Mouse (Mus musculus): ENCODE data around the gene Cxcr2. TPM values are rescaled to one million over a fixed set of nuclear protein-coding genes. Genes with fewer than 3 reads are reported as not detected.

The Cxcr2 gene
- polyA plus RNA-seq, 1 experiment from 2014 or later, result 2.7 TPM

GRCm38 (mm10) chr1:74119115-74119514, 34.7 kb upstream of the Cxcr2 start:
- Histone ChIP-seq H3K27me3 (ENCODE audit: control insufficient read depth, insufficient read depth, low read depth, low read length) (peaks cover 22% of the 10 kb centered on the region), H3K4me1 (ENCODE audit: control insufficient read depth, low read depth, low read length) (no peaks in the 10 kb centered on the region; the same call in 1 of the 2 replicates), H3K36me3 (ENCODE audit: control insufficient read depth, insufficient read depth) (no peaks in the 10 kb centered on the region), H3K4me2 (ENCODE audit: low read depth, low read length) (no peak overlapping the region), H3K4me3 (ENCODE audit: low read depth, low read length) (no peak overlapping the region), H3K27ac (ENCODE audit: low read length) (no peak overlapping the region), H3K9ac (ENCODE audit: low read depth, low read length) (no peak overlapping the region), H3K9me3 (replicated peaks; ENCODE audit: control insufficient read depth, low read length) (no peaks in the 10 kb centered on the region)
- 74% methylated on average over 1 of the region's 1 CpGs for WGBS (ENCODE audit: insufficient replicate concordance)
- ATAC-seq (ENCODE audit: low read depth), result no peak

- Histone ChIP-seq H3K27ac (ENCODE audit: low read length) (no peak overlapping the region), H3K9me3 (replicated peaks; ENCODE audit: control insufficient read depth, low read length) (no peaks in the 10 kb centered on the region), H3K27me3 (ENCODE audit: control insufficient read depth, insufficient read depth, low read depth, low read length) (peaks cover 35% of the 10 kb centered on the region), H3K4me3 (ENCODE audit: low read depth, low read length) (no peak overlapping the region), H3K4me2 (ENCODE audit: low read depth, low read length) (no peak overlapping the region), H3K4me1 (ENCODE audit: control insufficient read depth, low read depth, low read length) (no peaks in the 10 kb centered on the region; the same call in 1 of the 2 replicates), H3K36me3 (ENCODE audit: control insufficient read depth, insufficient read depth) (no peaks in the 10 kb centered on the region), H3K9ac (ENCODE audit: low read depth, low read length) (no peak overlapping the region)
- no peak for ATAC-seq (ENCODE audit: low read depth)
- 53% methylated on average over 7 of the region's 7 CpGs for WGBS (ENCODE audit: insufficient replicate concordance)
Measured at GRCm38 (mm10) chr1:74121138-74121537, 32.7 kb upstream of the Cxcr2 start.

GRCm38 (mm10) chr1:74121821-74122576, 31.8 kb upstream of the Cxcr2 start:
- 42% methylated on average over 9 of the region's 9 CpGs for WGBS (ENCODE audit: insufficient replicate concordance)

GRCm38 (mm10) chr1:74123215-74123614, 30.6 kb upstream of the Cxcr2 start:
- H3K9ac ChIP-seq (ENCODE audit: low read depth, low read length), result no peak overlapping the region
- H3K27me3 ChIP-seq (ENCODE audit: control insufficient read depth, insufficient read depth, low read depth, low read length), result peaks cover 35% of the 10 kb centered on the region
- 50% methylated on average over 8 of the region's 8 CpGs for WGBS (ENCODE audit: insufficient replicate concordance)

More at GRCm38 (mm10) chr1:74121821-74122576, 31.8 kb upstream of the Cxcr2 start:
- Histone ChIP-seq H3K4me2 (ENCODE audit: low read depth, low read length) (no peak overlapping the region), H3K27ac (ENCODE audit: low read length) (no peak overlapping the region), H3K36me3 (ENCODE audit: control insufficient read depth, insufficient read depth) (no peaks in the 10 kb centered on the region), H3K4me3 (ENCODE audit: low read depth, low read length) (no peak overlapping the region), H3K4me1 (ENCODE audit: control insufficient read depth, low read depth, low read length) (no peaks in the 10 kb centered on the region; the same call in 1 of the 2 replicates), H3K9ac (ENCODE audit: low read depth, low read length) (no peak overlapping the region), H3K27me3 (ENCODE audit: control insufficient read depth, insufficient read depth, low read depth, low read length) (peaks cover 35% of the 10 kb centered on the region), H3K9me3 (replicated peaks; ENCODE audit: control insufficient read depth, low read length) (no peaks in the 10 kb centered on the region)
- ATAC-seq (ENCODE audit: low read depth), result no peak

GRCm38 (mm10) chr1:74124021-74124981, 29.5 kb upstream of the Cxcr2 start, which contains the start of gene Tns1:
Gene Tns1 (minus strand): TSS chr1:74124449.
- Histone ChIP-seq H3K4me1 (ENCODE audit: control insufficient read depth, low read depth, low read length) (no peaks in the 10 kb centered on the region; the same call in 1 of the 2 replicates), H3K27ac (ENCODE audit: low read length) (no peak within 1 kb of the TSS), H3K4me2 (ENCODE audit: low read depth, low read length) (peak within 1 kb of the TSS; percentile 82), H3K9ac (ENCODE audit: low read depth, low read length) (peak within 1 kb of the TSS; percentile 28; the same call in 1 of the 2 replicates), H3K27me3 (ENCODE audit: control insufficient read depth, insufficient read depth, low read depth, low read length) (peaks cover 35% of the 10 kb centered on the region), H3K36me3 (ENCODE audit: control insufficient read depth, insufficient read depth) (no peaks in the 10 kb centered on the region), H3K9me3 (replicated peaks; ENCODE audit: control insufficient read depth, low read length) (no peaks in the 10 kb centered on the region), H3K4me3 (ENCODE audit: low read depth, low read length) (peak within 1 kb of the TSS; percentile 57)
- ATAC-seq (ENCODE audit: low read depth), result peak; percentile 75
- 2% methylated on average over 80 of the region's 84 CpGs for whole genome bisulfite sequencing (ENCODE audit: insufficient replicate concordance)

More at GRCm38 (mm10) chr1:74123215-74123614, 30.6 kb upstream of the Cxcr2 start:
- Histone ChIP-seq H3K4me3 (ENCODE audit: low read depth, low read length) (no peak overlapping the region), H3K4me1 (ENCODE audit: control insufficient read depth, low read depth, low read length) (no peaks in the 10 kb centered on the region; the same call in 1 of the 2 replicates), H3K9me3 (replicated peaks; ENCODE audit: control insufficient read depth, low read length) (no peaks in the 10 kb centered on the region), H3K27ac (ENCODE audit: low read length) (no peak overlapping the region), H3K36me3 (ENCODE audit: control insufficient read depth, insufficient read depth) (no peaks in the 10 kb centered on the region), H3K4me2 (ENCODE audit: low read depth, low read length) (no peak overlapping the region)
- ATAC-seq (ENCODE audit: low read depth), result no peak

- Histone ChIP-seq H3K27me3 (ENCODE audit: control insufficient read depth, insufficient read depth, low read depth, low read length) (peaks cover 35% of the 10 kb centered on the region), H3K9me3 (replicated peaks; ENCODE audit: control insufficient read depth, low read length) (no peaks in the 10 kb centered on the region), H3K36me3 (ENCODE audit: control insufficient read depth, insufficient read depth) (no peaks in the 10 kb centered on the region), H3K4me2 (ENCODE audit: low read depth, low read length) (peak within 1 kb of the TSS; percentile 82), H3K9ac (ENCODE audit: low read depth, low read length) (0 out of 2 replicates have a peak within 1 kb of the TSS, but pooled peaks have one; percentile 28), H3K4me3 (ENCODE audit: low read depth, low read length) (peak within 1 kb of the TSS; percentile 57), H3K27ac (ENCODE audit: low read length) (no peak within 1 kb of the TSS), H3K4me1 (ENCODE audit: control insufficient read depth, low read depth, low read length) (no peaks in the 10 kb centered on the region; the same call in 1 of the 2 replicates)
- peak; percentile 7; the same call in 1 of the 2 replicates for ATAC-seq (ENCODE audit: low read depth)
- under 1% methylated on average over 12 of the region's 12 CpGs for WGBS (ENCODE audit: insufficient replicate concordance)
Measured at GRCm38 (mm10) chr1:74124991-74125552, 28.7 kb upstream of the Cxcr2 start, which contains the start of gene Rufy4. Gene Rufy4 (plus strand): TSS chr1:74125541.

- ATAC-seq (ENCODE audit: low read depth), result no peak
- Histone ChIP-seq H3K4me2 (ENCODE audit: low read depth, low read length) (no peak overlapping the region), H3K4me3 (ENCODE audit: low read depth, low read length) (no peak overlapping the region), H3K27ac (ENCODE audit: low read length) (no peak overlapping the region), H3K36me3 (ENCODE audit: control insufficient read depth, insufficient read depth) (no peaks in the 10 kb centered on the region), H3K4me1 (ENCODE audit: control insufficient read depth, low read depth, low read length) (peaks cover 8% of the 10 kb centered on the region; the same call in 1 of the 2 replicates), H3K9ac (ENCODE audit: low read depth, low read length) (no peak overlapping the region), H3K27me3 (ENCODE audit: control insufficient read depth, insufficient read depth, low read depth, low read length) (no peaks in the 10 kb centered on the region), H3K9me3 (replicated peaks; ENCODE audit: control insufficient read depth, low read length) (no peaks in the 10 kb centered on the region)
- WGBS (ENCODE audit: insufficient replicate concordance), result 63% methylated on average over 8 of the region's 8 CpGs
Measured at GRCm38 (mm10) chr1:74130883-74131659, 22.7 kb upstream of the Cxcr2 start.

- Histone ChIP-seq H3K4me1 (ENCODE audit: control insufficient read depth, low read depth, low read length) (peaks cover 8% of the 10 kb centered on the region; the same call in 1 of the 2 replicates), H3K27ac (ENCODE audit: low read length) (no peak overlapping the region), H3K4me2 (ENCODE audit: low read depth, low read length) (no peak overlapping the region), H3K4me3 (ENCODE audit: low read depth, low read length) (no peak overlapping the region), H3K27me3 (ENCODE audit: control insufficient read depth, insufficient read depth, low read depth, low read length) (no peaks in the 10 kb centered on the region), H3K9me3 (replicated peaks; ENCODE audit: control insufficient read depth, low read length) (no peaks in the 10 kb centered on the region), H3K36me3 (ENCODE audit: control insufficient read depth, insufficient read depth) (no peaks in the 10 kb centered on the region), H3K9ac (ENCODE audit: low read depth, low read length) (no peak overlapping the region)
- ATAC-seq (ENCODE audit: low read depth), result no peak
- WGBS (ENCODE audit: insufficient replicate concordance), result 53% methylated on average over 3 of the region's 3 CpGs
Measured at GRCm38 (mm10) chr1:74132011-74132410, 21.8 kb upstream of the Cxcr2 start.
